Mouse (Mus musculus) kidney, embryonic 14.5 days (tissue): ENCODE measurements around the gene Vps13c. TPM values are rescaled to one million over a fixed set of nuclear protein-coding genes. Genes with fewer than 3 reads are reported as not detected.

Experiments used
- polyA plus RNA-seq: library from polyadenylated mRNA; unstranded; fragments of >200 nt; fragmentation: Nextera tagmentation; extraction: Ambion mirVana; gene quantifications from 2 replicates; pipeline ENCODE4 v1.2.1, GENCODE M21; 2014

Gene Vps13c
- polyA plus RNA-seq, 1 experiment from 2014 or later: 7.9 TPM

Other genes starting within 250 kb of the Vps13c start
- 0.35 and 0.57 TPM in 2 replicates for gene C2cd4b, start 81.0 kb upstream of the Vps13c start, polyA plus RNA-seq
- 1.3 and 2.7 TPM in 2 replicates for gene C2cd4a, start 8.1 kb upstream of the Vps13c start, polyA plus RNA-seq